Mouse (Mus musculus) spleen, postnatal 10 days (tissue): ENCODE data around the gene Depdc7.

Source experiments
- DNase-seq, 2 experiments: peaks; one replicate each; pipeline ENCODE4 v3.0.0; 2021 to 2022; ENCODE audit warnings: low spot score in 2 of 2

The Depdc7 gene

GRCm38 (mm10) chr2:104716279-104716678 is 26.4 kb downstream of the Depdc7 start, which contains the start of gene Pin1rt1:
TSS of gene Pin1rt1 (minus strand) at chr2:104716379.
- DNase-seq: no peak

- no peak for DNase-seq
Measured at GRCm38 (mm10) chr2:104714254-104714691, 28.4 kb downstream of the Depdc7 start.

- no peak for DNase-seq
Measured at GRCm38 (mm10) chr2:104712486-104712809, 30.2 kb downstream of the Depdc7 start.

- DNase-seq: peak; percentile 40 to 47
Measured at GRCm38 (mm10) chr2:104711585-104712485, 30.8 kb downstream of the Depdc7 start, which contains the start of gene Tcp11l1. TSS of gene Tcp11l1 (minus strand) at chr2:104712169.

GRCm38 (mm10) chr2:104710670-104711370 is 31.9 kb downstream of the Depdc7 start:
- DNase-seq: no peak

GRCm38 (mm10) chr2:104709786-104710337 is 32.8 kb downstream of the Depdc7 start:
- DNase-seq: no peak

GRCm38 (mm10) chr2:104704355-104704754 is 38.3 kb downstream of the Depdc7 start:
- no peak for DNase-seq

- DNase-seq: no peak
Measured at GRCm38 (mm10) chr2:104703158-104703557, 39.5 kb downstream of the Depdc7 start.

- no peak for DNase-seq
Measured at GRCm38 (mm10) chr2:104699659-104700058, 43.0 kb downstream of the Depdc7 start.

- DNase-seq: no peak
Measured at GRCm38 (mm10) chr2:104692551-104692950, 50.1 kb downstream of the Depdc7 start.

GRCm38 (mm10) chr2:104690720-104691119 is 52.0 kb downstream of the Depdc7 start:
- no peak for DNase-seq

- DNase-seq: no peak
Measured at GRCm38 (mm10) chr2:104688724-104689123, 54.0 kb downstream of the Depdc7 start.

- no peak for DNase-seq
Measured at GRCm38 (mm10) chr2:104688321-104688720, 54.4 kb downstream of the Depdc7 start.

GRCm38 (mm10) chr2:104687261-104687660 is 55.4 kb downstream of the Depdc7 start:
- no peak for DNase-seq

- peak; percentile 52 to 77 for DNase-seq
Measured at GRCm38 (mm10) chr2:104685418-104685817, 57.3 kb downstream of the Depdc7 start.

GRCm38 (mm10) chr2:104684771-104685170 is 57.9 kb downstream of the Depdc7 start:
- DNase-seq: no peak

GRCm38 (mm10) chr2:104677326-104677725 is 65.4 kb downstream of the Depdc7 start:
- DNase-seq: no peak
